Mouse (Mus musculus): ENCODE results near the gene Tnfrsf19.

The Tnfrsf19 gene

DNA sequence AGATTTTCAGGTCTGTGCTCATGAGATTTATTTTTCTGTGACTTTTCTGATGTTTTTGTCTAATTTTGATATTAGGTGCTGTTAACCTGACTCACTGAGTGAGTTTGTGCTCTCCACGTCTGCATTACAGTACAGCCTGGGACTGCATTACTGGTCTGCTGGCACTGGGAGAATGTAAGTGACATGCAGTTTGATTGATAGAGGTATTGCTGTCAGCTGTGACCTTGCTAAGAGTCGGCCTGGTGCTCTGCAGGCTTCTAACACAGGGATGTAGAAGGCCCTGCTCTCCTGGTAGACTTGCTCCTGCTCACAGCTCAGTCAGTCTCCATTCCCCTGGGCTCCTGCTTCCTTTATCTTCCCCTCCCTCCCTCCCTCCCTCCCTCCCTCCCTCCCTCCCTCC lies 25.3 kb downstream of the Tnfrsf19 start:
- DNase-seq (ENCODE audit: low spot score in 2 of 2), result no peak

DNA sequence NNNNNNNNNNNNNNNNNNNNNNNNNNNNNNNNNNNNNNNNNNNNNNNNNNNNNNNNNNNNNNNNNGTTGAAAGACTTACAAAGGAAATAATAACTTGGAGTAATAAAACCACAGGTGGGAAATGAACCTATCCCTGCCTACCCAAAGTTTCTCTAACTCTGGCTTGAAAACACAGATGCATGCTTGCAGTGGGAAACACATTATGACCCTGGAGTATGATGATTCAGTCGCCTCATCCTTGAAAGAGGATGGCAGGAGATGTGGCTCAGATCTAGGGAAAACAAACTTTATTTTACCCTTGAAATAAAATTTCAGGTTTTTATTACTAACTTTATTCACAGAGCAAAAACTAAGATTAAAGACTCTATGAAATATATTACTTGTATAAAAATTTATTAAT lies 26.4 kb downstream of the Tnfrsf19 start:
- no peak for DNase-seq (ENCODE audit: low spot score in 2 of 2)

DNA sequence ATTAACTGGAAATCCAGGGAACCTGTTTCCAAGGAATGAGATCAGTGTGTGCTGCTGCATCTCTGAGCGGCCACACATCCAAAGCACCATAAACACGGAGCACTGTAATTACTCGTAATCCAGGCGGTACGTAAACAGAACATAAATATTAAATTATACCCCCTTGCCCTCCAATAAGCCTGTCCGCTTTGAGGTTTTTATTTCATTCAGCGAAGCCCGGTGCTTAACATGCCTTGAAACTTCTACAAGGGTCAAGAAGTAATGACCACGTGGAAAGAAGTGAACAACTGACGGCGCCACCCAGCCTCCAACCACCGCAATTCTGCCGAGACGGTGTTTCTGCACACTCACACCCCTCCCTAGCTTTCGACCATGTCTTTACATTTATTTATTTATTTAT lies 31.7 kb downstream of the Tnfrsf19 start:
- DNase-seq (ENCODE audit: low spot score in 2 of 2), result no peak

DNA sequence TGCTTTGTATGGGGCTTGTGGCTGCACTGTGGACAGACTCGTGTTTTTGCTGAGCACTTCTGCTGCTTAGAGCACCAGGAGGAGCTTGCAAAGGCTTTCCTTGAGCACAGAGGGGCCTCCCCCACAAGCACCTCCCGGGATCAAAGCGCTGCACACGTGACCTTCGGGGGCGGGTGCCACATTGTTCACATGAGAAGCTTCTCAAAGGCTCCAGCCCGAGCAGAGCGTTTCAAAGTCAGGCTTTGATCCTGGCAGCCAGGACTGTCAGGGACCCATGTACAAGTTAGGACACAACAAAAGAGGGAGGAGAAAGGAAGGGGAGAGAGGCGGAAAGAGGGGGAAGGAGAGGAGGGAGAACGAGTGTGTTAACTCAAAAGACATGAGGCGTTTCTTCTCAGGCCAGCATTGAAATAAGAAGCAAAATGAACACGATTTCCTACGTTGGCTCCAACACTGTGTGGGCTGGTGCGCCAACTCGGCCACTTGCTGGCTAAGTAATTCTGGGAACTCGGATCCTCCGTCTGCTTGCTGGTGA lies 33.8 kb downstream of the Tnfrsf19 start:
- DNase-seq (ENCODE audit: low spot score in 2 of 2), result peak; percentile 76 to 86

DNA sequence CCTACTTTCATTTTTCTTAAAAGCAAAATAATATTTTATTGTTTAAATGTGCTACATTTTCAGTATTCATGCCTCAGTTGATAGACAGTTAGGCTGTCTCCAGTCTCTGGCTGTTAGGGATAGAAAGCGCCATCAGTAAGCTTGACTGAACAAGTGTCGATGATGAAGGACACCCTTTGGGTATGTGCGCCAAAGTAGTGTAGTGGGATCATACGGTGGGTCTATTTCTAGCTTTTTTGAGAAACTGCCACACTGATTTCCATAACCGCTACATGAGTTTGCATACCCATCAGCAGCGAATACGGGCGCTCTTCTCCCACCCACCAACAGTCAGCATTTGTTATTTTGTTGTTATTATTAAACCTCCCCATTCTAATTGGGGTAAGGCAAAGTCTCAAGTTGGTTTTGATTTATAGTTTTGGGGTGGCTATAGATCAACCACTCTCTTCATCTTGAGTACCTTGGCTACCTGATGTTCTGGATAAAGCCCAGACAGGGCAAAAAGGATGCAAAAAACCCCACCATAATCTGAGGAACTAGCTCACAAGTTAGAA lies 34.6 kb downstream of the Tnfrsf19 start:
- no peak for DNase-seq (ENCODE audit: low spot score in 2 of 2)

DNA sequence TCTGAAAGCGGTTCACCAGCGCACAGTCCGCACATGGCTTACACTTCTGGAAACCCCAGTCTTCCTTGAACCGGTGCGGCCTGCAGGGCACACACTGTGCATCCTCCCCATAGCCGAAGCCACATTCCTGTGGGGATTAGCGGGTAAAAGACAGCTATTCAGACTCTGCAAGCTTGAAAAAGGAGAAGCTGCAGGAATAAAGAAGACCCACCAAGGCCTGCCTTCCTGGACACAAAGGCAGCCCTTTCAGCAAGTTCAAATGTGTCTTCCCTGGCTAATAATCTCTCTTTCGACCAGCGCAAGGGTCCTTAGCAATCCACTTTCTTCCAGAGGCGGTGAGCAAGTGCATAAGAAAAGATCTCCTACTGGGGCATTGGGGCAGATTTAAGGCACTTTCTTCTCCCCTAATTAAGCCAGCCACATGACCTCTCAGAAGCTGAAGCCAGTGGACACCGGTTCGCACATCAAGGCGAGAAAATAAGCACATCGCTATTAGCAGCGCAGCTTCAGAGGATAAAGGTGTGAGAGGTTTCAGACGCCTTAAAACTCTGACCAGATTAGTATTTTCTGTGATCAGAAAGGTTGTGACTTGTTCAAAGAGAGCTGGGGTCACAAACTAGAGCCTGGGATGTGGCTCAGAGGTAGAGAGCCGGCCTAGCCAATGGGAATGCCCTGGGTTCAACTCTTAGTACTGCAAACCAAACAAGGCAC lies 41.0 kb downstream of the Tnfrsf19 start:
- no peak for DNase-seq (ENCODE audit: low spot score in 2 of 2)

DNA sequence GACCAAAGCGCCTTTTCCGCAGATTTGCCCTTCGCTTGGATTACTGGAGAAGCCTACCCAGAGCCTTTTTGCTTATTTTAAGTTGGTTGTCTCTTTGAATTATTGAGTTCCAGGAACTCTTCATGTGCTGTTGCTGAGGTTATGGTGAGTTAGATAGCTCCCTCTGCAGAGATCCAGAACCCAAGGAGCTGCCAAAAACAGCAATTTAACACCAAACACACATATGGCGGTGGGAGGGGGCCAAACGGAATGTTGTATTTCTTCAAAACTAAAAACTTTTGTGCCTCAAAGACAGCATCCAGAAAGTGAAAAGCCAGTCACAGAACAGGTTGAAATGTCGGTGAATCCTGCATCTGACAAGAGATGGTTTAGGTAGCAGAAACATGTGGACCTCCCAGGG lies 42.6 kb downstream of the Tnfrsf19 start:
- DNase-seq (ENCODE audit: low spot score in 2 of 2), result peak in 1 of 2 experiments; percentile 59

DNA sequence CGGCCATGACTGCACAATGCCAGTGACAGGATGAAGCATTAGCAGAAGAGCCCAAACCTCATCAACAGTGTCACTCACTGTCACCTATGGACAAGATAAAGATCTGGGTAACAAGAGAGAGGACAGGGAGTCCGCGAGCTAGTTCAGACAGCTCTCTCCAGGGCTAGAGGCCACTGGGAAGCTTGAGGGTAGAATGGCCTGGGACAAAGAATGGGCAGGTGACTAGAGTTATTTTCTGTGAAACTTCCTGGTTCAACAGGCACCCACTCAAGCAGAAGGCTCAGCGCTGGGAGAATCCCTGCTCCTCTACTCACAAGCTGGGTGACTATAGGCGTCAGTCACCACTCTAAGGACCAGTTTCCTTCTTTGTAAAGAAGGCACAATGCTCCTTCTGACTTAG lies 46.2 kb downstream of the Tnfrsf19 start:
- DNase-seq (ENCODE audit: low spot score in 2 of 2), result no peak

DNA sequence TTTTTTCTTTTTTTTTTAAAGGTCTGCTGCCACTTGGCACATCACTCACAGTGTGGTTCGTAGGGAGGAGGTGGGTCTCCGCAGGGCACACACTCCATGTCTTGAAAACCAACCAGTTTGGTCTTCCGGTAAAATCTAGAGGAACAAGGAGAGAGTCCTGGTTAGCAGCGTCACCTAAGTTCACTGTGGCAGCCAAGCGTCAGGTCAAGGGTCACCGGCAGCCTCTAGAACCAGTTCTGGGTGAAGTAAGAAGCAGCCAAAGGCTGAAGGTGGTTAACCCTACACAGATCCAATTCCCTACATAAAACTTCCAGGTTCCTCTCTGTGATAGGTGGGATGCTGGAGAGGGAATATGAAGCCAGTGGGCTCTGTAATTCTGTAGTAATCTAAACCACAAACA lies 49.7 kb downstream of the Tnfrsf19 start:
- DNase-seq (ENCODE audit: low spot score in 2 of 2), result no peak

DNA sequence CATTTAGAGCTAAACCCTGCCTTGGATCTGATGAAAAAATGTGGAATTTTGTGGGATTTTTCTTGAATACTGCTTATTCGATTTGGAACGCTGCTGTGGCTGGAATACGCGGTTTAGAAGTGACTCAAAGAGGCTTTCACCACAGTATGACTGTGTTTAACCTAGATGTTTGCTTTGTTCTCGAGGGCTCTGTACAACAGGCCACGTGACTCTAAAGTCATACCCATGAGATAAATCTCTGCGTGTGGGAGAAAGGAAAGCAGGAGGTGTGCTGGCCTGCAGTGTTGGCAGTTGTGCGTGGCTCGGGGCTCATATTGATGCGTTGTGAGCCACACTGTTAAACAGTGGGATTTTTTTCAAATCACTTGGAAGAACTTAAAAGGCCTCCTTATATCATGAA lies 52.8 kb downstream of the Tnfrsf19 start:
- no peak for DNase-seq (ENCODE audit: low spot score in 2 of 2)

DNA sequence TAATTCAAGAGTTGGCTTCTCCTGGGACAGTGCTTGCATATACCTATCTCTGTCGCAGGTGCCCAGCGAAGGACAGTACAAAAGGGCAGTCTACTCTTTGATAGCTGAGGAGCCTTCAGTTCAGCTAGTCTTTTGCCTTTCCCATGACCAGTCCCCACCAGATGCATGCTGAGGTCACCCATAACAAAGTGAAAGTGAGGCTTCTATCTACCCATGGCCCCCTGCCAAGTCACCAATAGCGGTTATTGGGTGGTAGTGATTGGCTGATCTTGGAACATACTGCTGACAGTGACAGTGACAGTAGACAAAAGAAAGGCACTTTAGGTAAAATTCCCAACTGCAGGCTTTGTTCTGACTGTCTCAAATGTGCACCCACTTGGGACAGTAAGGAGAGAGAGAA lies 53.2 kb downstream of the Tnfrsf19 start:
- no peak for DNase-seq (ENCODE audit: low spot score in 2 of 2)

DNA sequence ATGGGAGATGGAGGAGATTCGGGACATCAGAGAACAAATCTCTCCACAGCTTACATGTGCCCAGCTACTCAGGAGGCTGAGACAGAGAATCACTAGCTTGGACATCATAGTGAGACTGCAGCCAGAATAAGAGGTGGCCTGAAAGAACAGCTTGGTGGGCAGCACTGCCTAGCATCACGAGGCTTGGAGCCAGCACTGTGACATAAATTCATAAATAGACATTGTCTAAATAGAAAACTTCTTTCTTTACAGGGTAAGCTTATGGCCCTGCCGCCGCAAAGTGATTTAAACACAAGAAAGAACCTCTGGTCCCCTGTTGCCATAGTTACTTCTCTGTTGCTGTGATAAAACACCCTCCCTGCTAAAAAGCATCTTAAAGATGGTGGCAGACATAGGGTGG lies 54.1 kb downstream of the Tnfrsf19 start:
- DNase-seq (ENCODE audit: low spot score in 2 of 2), result peak in 1 of 2 experiments; percentile 59

DNA sequence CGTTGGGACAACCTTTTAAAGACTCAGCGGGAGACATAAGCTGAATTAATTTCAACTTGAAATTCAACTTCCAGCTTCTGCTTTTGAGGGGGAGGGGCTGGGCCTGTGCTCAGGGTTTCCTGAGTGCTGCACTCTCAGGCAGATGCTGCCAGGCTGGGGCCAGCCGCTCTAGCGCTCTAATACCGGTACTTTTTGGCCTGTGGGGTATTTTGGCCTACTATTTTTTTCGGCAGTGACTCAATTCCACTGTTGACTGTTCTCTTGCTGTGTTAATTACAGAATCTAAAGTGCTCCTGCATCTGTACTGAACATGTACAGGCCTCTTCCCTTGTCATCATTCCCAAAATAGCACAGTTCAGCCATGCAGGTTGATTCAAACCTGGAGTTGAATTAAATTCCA lies 58.1 kb downstream of the Tnfrsf19 start:
- no peak for DNase-seq (ENCODE audit: low spot score in 2 of 2)

DNA sequence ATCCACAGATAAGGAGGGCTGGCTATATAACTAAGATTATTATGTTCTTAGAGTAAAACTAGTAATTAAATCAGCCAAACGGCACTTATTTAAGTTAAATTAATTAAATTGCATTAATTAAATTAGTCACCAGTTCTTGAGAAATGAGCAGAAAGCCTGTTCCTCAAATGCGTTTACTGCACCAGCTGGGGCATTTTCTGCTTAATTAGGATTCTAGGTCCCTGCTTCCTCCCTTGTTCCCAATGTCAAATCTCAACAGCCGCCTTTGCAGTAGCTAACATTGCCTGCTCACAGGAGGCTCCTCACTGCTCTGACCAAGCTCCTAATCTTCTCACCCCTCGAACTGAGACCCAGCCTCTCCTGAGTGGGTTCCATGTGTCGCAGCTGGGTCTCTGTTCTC lies 59.4 kb downstream of the Tnfrsf19 start:
- no peak for DNase-seq (ENCODE audit: low spot score in 2 of 2)

DNA sequence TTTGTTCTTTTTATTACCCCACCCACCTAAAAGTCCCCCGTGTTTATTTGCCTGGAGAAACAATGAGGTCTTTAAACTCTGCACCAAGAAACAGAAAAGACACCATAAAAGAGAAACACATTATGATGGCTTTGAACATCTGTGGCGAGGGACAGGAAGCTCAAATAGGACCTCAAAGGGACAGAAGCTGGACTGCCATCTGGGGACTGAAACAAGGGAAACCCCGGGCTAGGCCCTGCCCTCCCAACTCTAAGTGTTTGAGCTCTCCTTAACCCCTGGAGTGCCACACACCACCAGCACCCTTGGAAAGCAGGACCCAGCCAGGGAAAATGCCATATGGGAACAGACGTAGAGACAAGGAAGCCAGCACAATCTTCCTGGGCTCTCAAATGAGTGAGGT lies 61.2 kb downstream of the Tnfrsf19 start:
- no peak for DNase-seq (ENCODE audit: low spot score in 2 of 2)

DNA sequence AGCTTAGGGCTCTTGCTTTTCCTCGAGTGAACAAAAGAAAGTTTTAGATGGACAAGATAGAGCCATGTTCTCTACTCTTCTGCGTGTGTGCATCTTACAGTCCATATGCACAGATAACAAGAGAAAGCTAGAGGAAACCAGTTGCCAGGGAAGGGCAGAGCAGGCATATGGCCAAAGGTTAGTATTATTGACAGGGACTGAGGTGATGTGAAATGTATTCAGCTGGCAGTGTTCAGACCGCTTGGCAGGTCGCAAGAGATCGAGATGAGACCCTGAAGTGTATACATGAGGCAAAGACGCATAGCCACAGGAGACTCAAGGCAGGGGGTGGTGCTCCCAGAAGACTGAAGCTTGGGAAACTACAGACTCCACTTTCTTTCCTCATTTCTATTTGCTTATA lies 62.0 kb downstream of the Tnfrsf19 start:
- no peak for DNase-seq (ENCODE audit: low spot score in 2 of 2)

DNA sequence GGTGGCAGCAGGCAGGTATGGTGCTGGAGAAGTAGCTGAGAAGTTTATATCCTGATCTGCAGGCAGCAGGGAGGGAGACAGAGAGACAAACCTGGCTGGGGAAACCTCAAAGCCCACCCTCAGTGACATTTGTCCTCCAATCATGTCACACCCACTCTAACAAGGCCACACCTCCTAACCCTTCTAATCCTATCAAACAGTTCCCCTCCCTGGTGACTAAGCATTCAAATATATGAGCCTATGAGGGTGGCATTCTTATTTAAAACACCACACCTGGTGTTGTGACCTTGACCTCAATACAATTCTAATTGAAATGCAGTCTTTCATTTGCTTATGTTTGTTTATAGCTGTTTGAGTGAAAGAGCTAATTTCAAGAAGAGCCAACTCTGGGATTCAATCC lies 64.2 kb downstream of the Tnfrsf19 start:
- no peak for DNase-seq (ENCODE audit: low spot score in 2 of 2)

DNA sequence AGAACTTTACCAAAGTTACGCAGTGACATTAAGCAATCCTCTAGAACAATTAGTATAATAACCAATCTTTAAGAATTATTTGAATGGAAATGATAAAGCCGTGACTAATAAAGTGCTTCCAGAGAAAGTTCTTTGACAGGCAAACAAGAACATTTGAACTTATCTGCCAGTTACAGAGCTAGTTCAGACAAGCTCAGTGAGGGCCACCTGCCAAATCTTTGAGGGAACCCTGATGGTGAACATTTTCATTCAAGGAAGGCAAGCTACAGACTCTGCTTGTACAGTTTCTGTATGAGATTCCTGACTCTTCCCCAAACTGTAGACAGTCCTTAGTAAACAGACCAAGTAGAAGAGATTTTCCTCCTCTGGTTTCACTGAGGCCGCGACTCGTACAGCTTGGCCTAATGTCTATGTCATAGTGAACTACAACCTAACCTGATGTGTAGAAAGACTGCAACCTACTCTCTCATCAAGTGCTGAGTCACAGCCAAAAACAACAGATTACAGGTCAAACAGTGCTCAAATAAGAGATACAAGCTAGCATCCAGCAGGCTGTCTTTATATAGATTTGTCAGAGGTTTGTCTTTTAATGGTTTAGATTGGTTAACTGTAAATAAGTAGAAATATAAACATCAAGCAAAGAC lies 65.9 kb downstream of the Tnfrsf19 start:
- no peak for DNase-seq (ENCODE audit: low spot score in 2 of 2)

DNA sequence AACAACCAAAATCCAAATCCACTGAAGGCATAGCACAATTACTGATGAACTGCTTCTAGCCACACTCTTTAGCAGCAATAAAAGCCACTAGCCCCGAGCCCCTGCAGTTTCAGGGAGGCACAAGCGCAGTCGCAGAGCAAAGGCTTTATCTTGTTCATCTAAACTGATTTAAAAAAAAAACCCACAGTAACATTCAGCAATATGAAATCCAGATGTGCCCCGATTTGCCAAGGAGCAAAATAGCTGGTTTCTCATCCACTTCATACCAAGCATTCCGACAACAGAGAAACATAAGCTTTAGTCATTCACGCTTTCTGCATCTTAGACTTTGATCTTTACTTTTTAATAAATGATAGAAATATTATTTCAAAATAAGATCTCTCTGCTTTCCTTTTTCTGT lies 68.2 kb downstream of the Tnfrsf19 start:
- DNase-seq (ENCODE audit: low spot score in 2 of 2), result no peak

DNA sequence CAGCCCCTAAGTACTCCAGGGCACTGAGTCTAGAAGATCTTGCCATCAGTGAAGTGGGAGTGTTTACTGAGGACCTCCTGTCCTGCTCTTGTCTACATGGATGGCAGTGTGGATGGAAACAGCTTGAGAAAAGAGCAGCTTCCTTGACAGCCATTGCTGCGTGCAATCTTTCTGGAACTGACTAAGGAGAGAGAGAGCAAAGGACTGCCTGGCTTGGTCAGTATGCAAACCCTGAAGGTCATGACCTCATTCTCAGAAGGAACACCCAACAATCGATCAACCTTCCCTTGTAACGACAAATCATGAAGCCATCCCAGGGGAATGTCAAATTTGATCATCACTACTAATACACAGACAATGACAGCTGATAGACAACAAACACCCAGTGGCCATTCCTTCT lies 70.1 kb downstream of the Tnfrsf19 start:
- DNase-seq (ENCODE audit: low spot score in 2 of 2), result no peak

DNA sequence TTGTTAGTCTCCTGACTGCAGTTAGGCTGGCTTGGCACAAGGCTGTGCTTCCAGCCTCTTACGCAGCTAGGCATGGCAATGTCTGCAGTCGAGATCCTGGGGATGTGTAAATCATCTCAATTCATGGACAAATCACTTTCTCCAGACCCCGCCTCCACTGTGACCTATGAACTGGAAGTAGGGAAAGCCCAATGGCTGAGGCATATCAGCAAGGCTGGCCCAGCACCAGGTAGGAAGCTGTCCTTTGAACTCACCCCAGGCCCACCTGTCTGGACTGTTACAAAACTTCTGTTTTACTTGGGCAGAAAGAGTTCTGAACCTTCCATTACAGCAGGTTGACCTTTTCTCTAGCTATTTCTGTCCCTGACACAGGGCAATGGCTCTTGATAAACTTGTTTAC lies 70.6 kb downstream of the Tnfrsf19 start:
- DNase-seq (ENCODE audit: low spot score in 2 of 2), result no peak

DNA sequence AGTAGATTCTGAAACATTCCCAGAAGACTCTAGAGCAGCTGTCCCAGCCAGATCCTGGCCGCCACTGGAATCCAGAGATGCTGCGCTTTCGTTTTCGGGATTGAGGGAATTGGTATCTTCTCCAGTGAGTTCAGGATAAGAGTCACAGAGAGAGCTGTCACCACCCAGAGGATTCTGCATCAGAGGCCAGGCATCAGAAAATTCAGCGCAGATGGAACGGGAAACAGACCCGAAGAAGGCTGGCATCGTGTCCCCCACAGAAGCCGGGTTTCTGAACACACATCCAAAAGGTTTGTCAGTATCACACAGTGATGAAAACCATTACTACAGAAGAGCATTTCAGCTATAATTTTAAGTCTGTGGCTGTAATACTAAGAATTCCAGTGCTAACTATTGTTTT lies 75.3 kb downstream of the Tnfrsf19 start:
- DNase-seq (ENCODE audit: low spot score in 2 of 2), result no peak

DNA sequence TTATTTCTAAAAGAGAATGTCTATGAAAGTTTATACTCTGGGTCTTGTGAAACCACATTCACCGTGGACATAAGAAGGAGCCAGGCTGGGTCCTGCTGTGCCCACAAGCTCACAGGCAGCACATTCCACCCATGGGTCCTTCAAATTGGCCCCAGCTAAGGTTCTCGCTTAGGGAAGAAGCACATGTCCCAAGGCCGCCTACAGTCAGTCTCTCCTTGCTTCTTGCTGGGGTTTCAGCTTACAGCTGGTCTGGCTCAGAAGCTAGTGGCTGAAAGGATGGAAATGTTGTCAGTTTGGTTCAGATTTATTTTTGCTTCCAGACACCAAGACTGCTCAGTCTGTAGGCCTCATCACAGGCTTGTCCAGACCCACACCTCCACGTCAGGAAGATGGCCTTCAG lies 80.2 kb downstream of the Tnfrsf19 start:
- no peak for DNase-seq (ENCODE audit: low spot score in 2 of 2)

Data from frontal cortex, postnatal 36 days (tissue).